Mouse (Mus musculus) hindbrain, embryonic 10.5 days (tissue): ENCODE data around the gene Xcl1. TPM values are rescaled to one million over a fixed set of nuclear protein-coding genes. Genes with fewer than 3 reads are reported as not detected.
"Not testable (repeated sequence)": the region's sequence is repeated elsewhere in the genome, so short reads cannot be mapped to it uniquely, and the experiment has no call there.

ENCODE experiments used
- DNase-seq: peaks from one replicate; pipeline ENCODE4 v3.0.0-alpha.2; 2017; ENCODE audit warnings: low spot score
- H3K27ac ChIP-seq: fragments of 300-500 bp; sonication (generic); 2 replicates; pipeline ENCODE4 v1.5.1; 2016; ENCODE audit warnings: mild to moderate bottlenecking, moderate library complexity
- H3K27me3 ChIP-seq: fragments of 300-500 bp; sonication (generic); 2 replicates; pipeline ENCODE4 v1.6.1; 2016; ENCODE audit warnings: mild to moderate bottlenecking; ENCODE audit not compliant: poor library complexity, insufficient read depth, severe bottlenecking
- H3K36me3 ChIP-seq: fragments of 300-500 bp; sonication (generic); 2 replicates; pipeline ENCODE4 v1.6.1; 2016; ENCODE audit warnings: mild to moderate bottlenecking, moderate library complexity
- H3K4me1 ChIP-seq: fragments of 300-500 bp; sonication (generic); replicated peaks from 2 replicates; pipeline ENCODE4 v1.6.1; 2016; ENCODE audit warnings: mild to moderate bottlenecking
- H3K4me3 ChIP-seq: fragments of 300-500 bp; sonication (generic); 2 replicates; pipeline ENCODE4 v1.5.1; 2016; ENCODE audit warnings: mild to moderate bottlenecking, moderate library complexity
- H3K9me3 ChIP-seq: fragments of 300-500 bp; sonication (generic); 2 replicates; pipeline ENCODE4 v1.6.1; 2016; ENCODE audit warnings: mild to moderate bottlenecking, moderate library complexity
- WGBS: fragments of 180-500 bp; shearing (Covaris S2); methylation state at CpG from one replicate; pipeline ENCODE4 v1.1.7; 2016; 5-methylcytosine and 5-hydroxymethylcytosine counted together
- polyA plus RNA-seq: library from polyadenylated mRNA; unstranded; fragments of >200 nt; fragmentation: Nextera tagmentation; extraction: Ambion mirVana; gene quantifications from 2 replicates; pipeline ENCODE4 v1.2.1, GENCODE M21; 2016

Xcl1 gene
- not detected in 2 replicates for polyA plus RNA-seq

- no peaks in the 10 kb centered on the region for H3K4me1 ChIP-seq
- no peak within 1 kb of the TSS for H3K27ac ChIP-seq
- no peak within 1 kb of the TSS for H3K4me3 ChIP-seq
- H3K27me3 ChIP-seq = no peaks in the 10 kb centered on the region
- H3K36me3 ChIP-seq = no peaks in the 10 kb centered on the region
- WGBS = 75% methylated on average over 9 of the region's 9 CpGs
- H3K9me3 ChIP-seq = no peaks in the 10 kb centered on the region
- DNase-seq = no peak
Measured at GRCm38 (mm10) chr1:164935477-164936044, at the start of gene Xcl1. Gene Xcl1 (minus strand): TSS chr1:164935527.

GRCm38 (mm10) chr1:164984681-164985080, 49.4 kb upstream of the Xcl1 start:
- not testable (repeated sequence) for DNase-seq, H3K27ac ChIP-seq, H3K36me3 ChIP-seq, H3K4me3 ChIP-seq, H3K4me1 ChIP-seq, H3K27me3 ChIP-seq
- WGBS = 90% methylated on average over 10 of the region's 10 CpGs
- peaks cover 23% of the 10 kb centered on the region for H3K9me3 ChIP-seq

GRCm38 (mm10) chr1:164977351-164977750, 42.0 kb upstream of the Xcl1 start:
- H3K27ac ChIP-seq = no peak overlapping the region
- DNase-seq = no peak
- peaks cover 6% of the 10 kb centered on the region; the same call in 1 of the 2 replicates for H3K4me1 ChIP-seq
- no peaks in the 10 kb centered on the region for H3K36me3 ChIP-seq
- H3K4me3 ChIP-seq = no peak overlapping the region
- no peaks in the 10 kb centered on the region for H3K9me3 ChIP-seq
- no peaks in the 10 kb centered on the region for H3K27me3 ChIP-seq

GRCm38 (mm10) chr1:164975729-164976128, 40.4 kb upstream of the Xcl1 start:
- no peak for DNase-seq
- H3K36me3 ChIP-seq = no peaks in the 10 kb centered on the region
- H3K4me1 ChIP-seq = peaks cover 6% of the 10 kb centered on the region; the same call in 1 of the 2 replicates
- H3K27ac ChIP-seq = no peak overlapping the region
- 88% methylated on average over 7 of the region's 7 CpGs for WGBS
- H3K9me3 ChIP-seq = no peaks in the 10 kb centered on the region
- H3K4me3 ChIP-seq = no peak overlapping the region
- no peaks in the 10 kb centered on the region for H3K27me3 ChIP-seq

- Histone ChIP-seq H3K27me3 (no peaks in the 10 kb centered on the region), H3K27ac (no peak overlapping the region), H3K4me1 (peaks cover 6% of the 10 kb centered on the region; the same call in 1 of the 2 replicates), H3K4me3 (no peak overlapping the region), H3K36me3 (no peaks in the 10 kb centered on the region), H3K9me3 (no peaks in the 10 kb centered on the region)
- no peak for DNase-seq
- 82% methylated on average over 3 of the region's 3 CpGs for WGBS
Measured at GRCm38 (mm10) chr1:164975276-164975675, 39.9 kb upstream of the Xcl1 start.

DNA sequence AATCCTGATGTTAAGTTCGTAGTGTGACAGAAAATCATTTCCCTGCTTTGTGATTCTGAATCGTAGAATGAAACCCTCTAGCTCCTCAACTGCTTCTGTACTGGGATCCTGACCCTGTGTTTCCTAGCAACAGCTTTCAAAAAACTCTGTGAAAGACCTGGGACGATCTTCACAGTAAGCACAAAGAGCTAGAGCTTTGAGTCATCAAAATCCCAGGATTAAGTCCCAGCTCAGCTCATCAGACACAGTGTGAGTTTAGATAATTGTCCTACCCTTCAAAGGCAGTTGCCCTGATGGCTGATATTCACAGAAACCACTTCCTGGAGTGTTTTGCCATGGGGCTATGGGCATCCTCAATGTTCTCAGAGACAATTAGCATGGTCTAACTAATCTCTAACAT, 38.5 kb upstream of the Xcl1 start:
- H3K27ac ChIP-seq = no peak overlapping the region

GRCm38 (mm10) chr1:164973341-164973740, 38.0 kb upstream of the Xcl1 start:
- H3K27me3 ChIP-seq = no peaks in the 10 kb centered on the region
- no peaks in the 10 kb centered on the region for H3K9me3 ChIP-seq
- no peak overlapping the region for H3K4me3 ChIP-seq
- H3K4me1 ChIP-seq = peaks cover 6% of the 10 kb centered on the region; the same call in 1 of the 2 replicates
- 90% methylated on average over 1 of the region's 1 CpGs for WGBS
- no peaks in the 10 kb centered on the region for H3K36me3 ChIP-seq
- DNase-seq = no peak
- H3K27ac ChIP-seq = no peak overlapping the region

More for the DNA sequence above, 38.5 kb upstream of the Xcl1 start:
- Histone ChIP-seq H3K4me3 (no peak overlapping the region), H3K36me3 (no peaks in the 10 kb centered on the region), H3K9me3 (no peaks in the 10 kb centered on the region), H3K27me3 (no peaks in the 10 kb centered on the region), H3K4me1 (peaks cover 6% of the 10 kb centered on the region; the same call in 1 of the 2 replicates)
- WGBS = 21% methylated on average over 3 of the region's 3 CpGs
- no peak for DNase-seq

DNA sequence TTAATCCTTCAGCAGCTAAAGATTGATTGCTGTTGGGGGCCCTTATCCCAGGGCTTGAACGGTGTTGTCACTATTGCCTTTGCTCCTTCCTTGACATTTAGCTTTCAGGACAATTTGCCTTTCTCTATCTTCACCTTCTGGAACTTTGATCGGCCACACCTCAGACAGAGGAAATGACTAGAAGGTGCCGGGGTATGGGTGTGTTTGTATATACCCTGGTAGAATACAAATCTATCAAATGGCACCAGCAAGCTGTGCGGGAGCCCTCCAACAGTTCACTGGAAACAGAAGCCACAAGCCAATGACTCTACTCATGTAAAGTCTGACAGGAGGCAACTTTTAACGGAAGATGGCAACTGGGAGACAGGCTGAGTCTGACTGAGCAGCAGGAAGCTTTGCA, 37.4 kb upstream of the Xcl1 start:
- Histone ChIP-seq H3K27me3 (no peaks in the 10 kb centered on the region), H3K9me3 (no peaks in the 10 kb centered on the region), H3K4me1 (peaks cover 6% of the 10 kb centered on the region; the same call in 1 of the 2 replicates), H3K36me3 (no peaks in the 10 kb centered on the region), H3K27ac (no peak overlapping the region), H3K4me3 (no peak overlapping the region)
- WGBS = 91% methylated on average over 5 of the region's 5 CpGs
- DNase-seq = no peak

- Histone ChIP-seq H3K27me3 (no peaks in the 10 kb centered on the region), H3K36me3 (no peaks in the 10 kb centered on the region), H3K27ac (no peak overlapping the region), H3K9me3 (no peaks in the 10 kb centered on the region), H3K4me3 (no peak overlapping the region), H3K4me1 (0 out of 2 replicates have a peak, but pooled peaks cover 4% of the 10 kb centered on the region)
- DNase-seq = no peak
- WGBS = 44% methylated on average over 8 of the region's 8 CpGs
Measured at GRCm38 (mm10) chr1:164966095-164966698, 30.9 kb upstream of the Xcl1 start.

GRCm38 (mm10) chr1:164960610-164961009, 25.3 kb upstream of the Xcl1 start:
- WGBS = 64% methylated on average over 2 of the region's 2 CpGs

DNA sequence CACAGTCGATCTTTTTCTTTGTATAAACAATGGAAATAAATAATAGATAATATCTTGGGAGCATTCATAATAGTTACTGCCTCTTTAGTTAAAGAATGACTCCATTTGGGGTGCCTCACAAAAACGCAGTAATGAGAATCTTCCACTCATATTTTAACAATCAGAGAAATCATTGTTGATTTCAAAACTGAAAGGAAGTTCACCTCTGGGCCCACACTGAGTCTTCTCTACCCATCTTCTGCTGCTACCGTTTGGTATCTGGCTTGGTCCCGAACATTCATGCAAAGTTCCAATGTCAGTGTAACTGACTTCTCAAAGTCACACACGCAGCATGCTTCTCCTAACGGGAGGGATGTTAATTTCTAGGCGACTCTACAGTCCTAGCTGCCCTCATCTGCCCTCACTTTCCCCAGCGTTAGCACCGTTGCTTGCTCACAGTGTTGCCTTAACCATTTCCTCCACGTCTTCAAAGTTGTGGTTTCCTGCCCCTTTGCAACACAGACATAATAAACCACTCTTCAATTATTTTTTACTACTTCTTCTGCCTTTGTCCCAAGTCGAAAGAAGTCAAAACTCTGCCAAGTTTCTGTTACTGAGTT, 24.6 kb upstream of the Xcl1 start:
- Histone ChIP-seq H3K27ac (0 out of 2 replicates have a peak overlapping the region, but pooled peaks have one; percentile 40), H3K27me3 (no peaks in the 10 kb centered on the region), H3K9me3 (no peaks in the 10 kb centered on the region), H3K4me1 (peaks cover 10% of the 10 kb centered on the region; the same call in 1 of the 2 replicates), H3K4me3 (no peak overlapping the region), H3K36me3 (no peaks in the 10 kb centered on the region)
- WGBS = 42% methylated on average over 11 of the region's 11 CpGs
- no peak for DNase-seq

More at GRCm38 (mm10) chr1:164960610-164961009, 25.3 kb upstream of the Xcl1 start:
- Histone ChIP-seq H3K27ac (0 out of 2 replicates have a peak overlapping the region, but pooled peaks have one; percentile 40), H3K4me3 (no peak overlapping the region), H3K27me3 (no peaks in the 10 kb centered on the region), H3K9me3 (no peaks in the 10 kb centered on the region), H3K36me3 (no peaks in the 10 kb centered on the region), H3K4me1 (peaks cover 10% of the 10 kb centered on the region; the same call in 1 of the 2 replicates)
- no peak for DNase-seq

GRCm38 (mm10) chr1:164959160-164959559, 23.8 kb upstream of the Xcl1 start:
- WGBS = 86% methylated on average over 3 of the region's 3 CpGs
- DNase-seq = no peak
- H3K4me1 ChIP-seq = peaks cover 10% of the 10 kb centered on the region; the same call in 1 of the 2 replicates

GRCm38 (mm10) chr1:164957974-164958373, 22.6 kb upstream of the Xcl1 start:
- peaks cover 10% of the 10 kb centered on the region; the same call in 1 of the 2 replicates for H3K4me1 ChIP-seq
- no peaks in the 10 kb centered on the region for H3K9me3 ChIP-seq
- no peaks in the 10 kb centered on the region for H3K27me3 ChIP-seq
- no peak overlapping the region for H3K4me3 ChIP-seq
- H3K27ac ChIP-seq = no peak overlapping the region
- WGBS = 91% methylated on average over 3 of the region's 3 CpGs
- DNase-seq = no peak
- H3K36me3 ChIP-seq = no peaks in the 10 kb centered on the region

More at GRCm38 (mm10) chr1:164959160-164959559, 23.8 kb upstream of the Xcl1 start:
- no peaks in the 10 kb centered on the region for H3K36me3 ChIP-seq
- H3K27me3 ChIP-seq = no peaks in the 10 kb centered on the region
- H3K27ac ChIP-seq = no peak overlapping the region
- H3K9me3 ChIP-seq = no peaks in the 10 kb centered on the region
- H3K4me3 ChIP-seq = no peak overlapping the region
